Mouse (Mus musculus) skeletal muscle tissue, postnatal 0 days (tissue): ENCODE data around the gene Foxd2. TPM values are rescaled to one million over a fixed set of nuclear protein-coding genes. Genes with fewer than 3 reads are reported as not detected.

Source experiments
- polyA plus RNA-seq: library from polyadenylated mRNA; unstranded; fragments of >200 nt; fragmentation: Nextera tagmentation; extraction: Ambion mirVana; gene quantifications from 2 replicates; pipeline ENCODE4 v1.2.1, GENCODE M21; 2015

The Foxd2 gene
- 0.21 and 0.26 TPM in 2 replicates for polyA plus RNA-seq

GRCm38 (mm10) chr4:114908829-114909601, at the start of gene Foxd2:
TSS of gene Foxd2 (minus strand) at chr4:114908873.

GRCm38 (mm10) chr4:114925917-114926312, 17.2 kb upstream of the Foxd2 start, which contains the start of gene Foxe3:
TSS of gene Foxe3 (minus strand) at chr4:114926013.

Other genes starting within 250 kb of the Foxd2 start
- not detected in 2 replicates for gene Gm12830, start 87.2 kb downstream of the Foxd2 start, polyA plus RNA-seq
- not detected in 2 replicates for gene Foxe3, start 17.1 kb upstream of the Foxd2 start, polyA plus RNA-seq
- gene Cmpk1, start 78.4 kb upstream of the Foxd2 start, polyA plus RNA-seq = 65.5 and 85.9 TPM in 2 replicates
- 1.8 and 2.0 TPM in 2 replicates for gene Stil, start 91.3 kb upstream of the Foxd2 start, polyA plus RNA-seq
- 0.47 and 0.72 TPM in 2 replicates for gene Tal1, start 147.6 kb upstream of the Foxd2 start, polyA plus RNA-seq
- gene Pdzk1ip1, start 179.8 kb upstream of the Foxd2 start, polyA plus RNA-seq = 0.18 and 3.6 TPM in 2 replicates
- not detected in 2 replicates for gene Cyp4x1, start 225.4 kb upstream of the Foxd2 start, polyA plus RNA-seq